Mouse (Mus musculus): ENCODE data around the gene Fut2.

DNA sequence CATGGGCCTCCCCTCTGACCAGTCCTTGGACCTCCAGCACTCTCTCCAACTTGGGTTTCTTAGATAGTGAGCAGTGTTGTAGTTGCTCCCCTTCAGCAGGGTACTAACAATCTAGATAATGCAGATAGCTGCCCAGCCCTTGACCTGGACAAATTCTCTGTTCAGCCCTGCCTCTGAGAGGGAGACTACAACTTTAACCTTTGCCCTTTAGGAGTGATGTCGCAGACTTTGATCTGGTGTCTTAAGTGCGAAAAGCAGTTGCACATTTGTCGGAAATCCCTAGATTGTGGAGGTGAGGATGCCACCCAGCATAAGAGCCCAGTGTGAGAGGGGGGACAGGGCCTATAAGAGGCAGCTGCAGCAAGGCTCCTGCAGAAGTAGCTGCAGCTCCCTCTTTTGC is 41.5 kb downstream of the Fut2 start:
- TF ChIP-seq TCF12 (IDR thresholded peaks at IDR 0.05; ENCODE audit: low read depth, low read length) = no peak
- TF ChIP-seq MXI1 (IDR thresholded peaks at IDR 0.05; ENCODE audit: low read depth, low read length) = no peak
- no peak for TF ChIP-seq HCFC1 (IDR thresholded peaks at IDR 0.05; ENCODE audit: low read depth, low read length)
- no peak for TF ChIP-seq CTCF (conservative IDR thresholded peaks at IDR 0.05 in 1 of 2, IDR thresholded peaks at IDR 0.05 in 1 of 2; ENCODE audit: low read depth in 2 of 2, low read length in 2 of 2)
- TF ChIP-seq SMC3 (IDR thresholded peaks at IDR 0.05; ENCODE audit: low read depth, low read length) = no peak
- no peak for TF ChIP-seq ETS1 (conservative IDR thresholded peaks at IDR 0.05; ENCODE audit: low read depth, low read length)
- TF ChIP-seq MYC (IDR thresholded peaks at IDR 0.05; ENCODE audit: low read depth, low read length) = no peak
- no peak for TF ChIP-seq RCOR1 (conservative IDR thresholded peaks at IDR 0.05; ENCODE audit: low read depth, low read length)
- no peak for TF ChIP-seq EP300 (IDR thresholded peaks at IDR 0.05; ENCODE audit: low read length)
- TF ChIP-seq MAZ (IDR thresholded peaks at IDR 0.05; ENCODE audit: low read depth, low read length) = no peak
- TF ChIP-seq MAX (IDR thresholded peaks at IDR 0.05; ENCODE audit: low read length) = no peak
